Mouse (Mus musculus): ENCODE results near the gene Kcnq4.

Kcnq4 gene

DNA sequence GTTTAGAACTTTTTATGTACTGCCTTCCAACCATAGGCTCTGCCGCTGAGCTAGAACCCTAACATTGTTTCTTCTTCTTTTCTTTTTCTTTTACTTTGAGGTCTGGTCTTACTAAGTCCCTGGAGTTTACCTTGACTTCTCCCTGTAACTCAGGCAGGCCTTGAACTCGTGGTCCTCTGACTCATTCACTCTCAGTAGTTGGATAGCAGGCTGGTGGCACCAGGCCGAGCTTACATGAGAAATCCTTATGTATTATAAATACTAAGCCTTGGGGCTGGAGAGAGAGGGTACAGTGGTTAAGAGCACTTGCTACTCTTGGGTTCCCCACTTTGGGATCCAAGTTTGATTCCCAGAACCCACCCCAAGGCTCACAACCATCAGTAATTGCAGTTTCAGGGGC lies 74.8 kb downstream of the Kcnq4 start:
- DNase-seq (ENCODE audit: low read depth, low spot score), result no peak

GRCm38 (mm10) chr4:120671046-120671445 lies 77.4 kb downstream of the Kcnq4 start:
- no peak for DNase-seq (ENCODE audit: low read depth, low spot score)

DNA sequence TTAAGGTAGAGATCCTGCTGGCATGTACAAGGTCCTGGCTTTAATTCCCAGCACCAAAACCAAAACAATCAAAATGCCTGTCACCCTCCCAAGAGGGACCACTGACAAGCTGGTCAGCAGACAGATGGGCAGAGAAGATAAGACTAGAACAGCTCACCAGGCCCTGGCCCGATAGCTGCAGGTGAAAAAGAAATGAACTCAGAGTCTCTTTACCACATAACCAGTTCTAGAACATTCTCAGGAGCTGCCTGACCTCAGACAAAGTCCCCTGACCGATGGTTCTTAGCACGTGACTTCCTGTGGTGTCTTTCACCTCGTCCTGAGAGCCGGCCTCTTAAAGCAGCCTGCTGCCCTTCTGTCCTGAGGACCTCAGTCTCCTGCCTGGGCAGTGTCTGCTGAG lies 78.8 kb downstream of the Kcnq4 start:
- no peak for DNase-seq (ENCODE audit: low read depth, low spot score)

- peak; percentile 35 for DNase-seq (ENCODE audit: low read depth, low spot score)
These were observed 79.9 kb downstream of the Kcnq4 start for GRCm38 (mm10) chr4:120668551-120668950.

DNA sequence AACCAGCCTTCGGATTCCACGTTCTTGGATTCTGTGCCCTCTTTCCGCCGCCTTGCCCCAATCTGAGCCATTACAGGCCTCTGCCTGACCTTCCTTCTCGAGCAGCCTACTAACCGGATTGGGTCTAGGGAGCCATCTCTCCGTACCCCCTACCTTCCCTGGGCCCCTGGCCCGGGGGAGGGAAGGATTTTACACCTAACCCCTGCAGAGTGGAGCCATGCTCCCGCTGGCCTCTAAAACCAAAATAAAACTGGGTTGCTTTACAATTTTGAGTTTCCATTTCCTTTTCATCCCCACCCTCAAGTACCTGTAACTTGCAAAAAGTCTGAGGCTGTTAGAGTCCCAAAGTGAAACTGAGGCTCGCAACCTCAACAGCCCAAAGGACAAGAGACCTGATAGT lies 80.9 kb downstream of the Kcnq4 start:
- no peak for DNase-seq (ENCODE audit: low read depth, low spot score)

DNA sequence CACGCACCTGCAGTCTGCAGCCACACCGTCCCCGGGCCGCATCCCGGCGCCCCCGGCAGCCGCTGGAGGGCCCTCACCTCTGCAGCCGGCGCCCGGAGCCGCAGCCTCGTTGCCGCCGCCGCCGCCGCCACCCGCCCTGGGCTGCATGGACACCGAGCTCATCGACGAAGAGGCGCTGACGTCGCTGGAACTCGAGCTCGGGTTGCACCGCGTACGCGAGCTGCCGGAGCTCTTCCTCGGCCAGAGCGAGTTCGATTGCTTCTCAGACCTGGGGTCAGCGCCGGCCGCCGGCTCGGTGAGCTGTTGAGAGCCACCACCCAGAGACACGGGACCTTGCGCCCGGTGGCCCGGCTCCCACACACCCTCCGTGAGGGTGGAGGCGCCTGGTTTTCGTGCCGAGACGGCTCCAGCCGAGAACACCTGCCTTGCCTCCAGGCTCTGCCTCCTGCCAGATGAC lies 81.3 kb downstream of the Kcnq4 start:
- DNase-seq (ENCODE audit: low read depth, low spot score), result no peak

DNA sequence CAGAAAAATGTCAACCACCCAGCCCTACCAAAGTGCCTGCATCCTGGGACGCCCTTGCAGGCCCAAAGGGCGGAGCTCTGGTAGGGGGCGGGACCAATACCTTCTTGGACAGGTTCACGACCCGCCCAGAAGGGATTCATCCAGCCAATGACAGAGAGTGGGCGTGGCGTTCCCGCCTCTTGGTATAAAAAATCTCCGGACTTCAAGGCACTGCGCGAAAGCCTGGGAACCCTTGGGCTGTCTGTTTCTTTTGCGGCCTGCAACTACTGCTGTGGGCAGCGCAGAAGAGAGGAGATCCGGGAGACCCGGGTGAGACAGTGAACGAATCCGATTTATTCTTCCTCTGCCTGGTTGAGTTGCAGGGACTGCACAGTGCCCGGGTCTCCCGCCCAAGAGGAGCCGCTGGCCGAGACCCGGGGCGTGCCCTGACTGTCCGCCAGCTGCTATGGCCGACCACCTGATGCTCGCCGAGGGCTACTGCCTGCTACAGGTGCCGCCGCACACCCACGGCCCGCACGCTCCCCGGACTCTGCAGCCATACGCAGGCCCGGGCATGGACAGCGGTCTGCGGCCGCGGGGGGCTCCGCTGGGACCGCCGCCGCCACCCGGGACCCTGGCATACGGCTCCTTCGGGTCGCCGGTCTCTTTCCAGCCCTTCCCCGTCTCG lies 81.9 kb downstream of the Kcnq4 start, which contains the start of gene Cited4:
Cited4 (plus strand) TSS at position 215 of the 667 bp plus-strand sequence.
- peak; percentile 94 for DNase-seq (ENCODE audit: low read depth, low spot score)

DNA sequence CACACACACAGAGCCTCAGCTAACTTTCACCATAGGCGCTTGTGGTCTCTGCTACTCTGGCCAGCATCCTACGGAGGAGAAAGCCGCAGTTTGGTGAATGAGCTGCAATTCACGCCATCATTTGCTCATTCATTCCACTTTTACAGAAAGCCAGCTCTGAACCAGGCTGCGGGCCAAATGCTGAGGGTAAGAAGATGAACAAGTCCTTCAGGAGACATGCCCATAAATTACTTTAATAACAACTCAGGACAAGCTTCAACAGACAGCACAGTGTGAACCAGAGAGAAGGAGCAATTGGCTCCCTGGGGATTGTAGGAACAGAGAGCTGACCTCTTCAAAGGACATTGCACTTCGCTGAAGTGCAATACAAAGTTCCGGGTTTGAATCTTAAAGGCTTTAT lies 82.6 kb downstream of the Kcnq4 start:
- DNase-seq (ENCODE audit: low read depth, low spot score), result no peak

GRCm38 (mm10) chr4:120665144-120665700 lies 83.2 kb downstream of the Kcnq4 start:
- DNase-seq (ENCODE audit: low read depth, low spot score), result peak; percentile 26

DNA sequence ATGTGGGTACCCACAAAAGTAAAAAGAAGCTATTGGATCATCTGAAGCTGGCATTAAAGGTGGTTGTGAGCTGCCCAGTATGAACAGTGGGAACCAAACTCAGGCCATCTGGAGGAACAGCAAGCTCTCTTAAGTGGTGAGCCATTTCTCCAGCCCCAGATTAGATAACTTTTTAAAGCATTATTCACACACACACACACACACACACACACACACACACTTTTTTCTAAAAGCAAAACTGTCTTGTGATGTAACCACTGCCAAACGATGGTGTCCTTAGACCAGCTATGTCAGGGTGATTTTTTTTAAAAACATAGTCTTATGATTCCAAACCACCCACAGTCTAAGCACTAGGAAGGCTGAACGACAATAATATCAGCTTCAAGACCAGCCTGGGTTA lies 83.8 kb downstream of the Kcnq4 start:
- DNase-seq (ENCODE audit: low read depth, low spot score), result no peak

DNA sequence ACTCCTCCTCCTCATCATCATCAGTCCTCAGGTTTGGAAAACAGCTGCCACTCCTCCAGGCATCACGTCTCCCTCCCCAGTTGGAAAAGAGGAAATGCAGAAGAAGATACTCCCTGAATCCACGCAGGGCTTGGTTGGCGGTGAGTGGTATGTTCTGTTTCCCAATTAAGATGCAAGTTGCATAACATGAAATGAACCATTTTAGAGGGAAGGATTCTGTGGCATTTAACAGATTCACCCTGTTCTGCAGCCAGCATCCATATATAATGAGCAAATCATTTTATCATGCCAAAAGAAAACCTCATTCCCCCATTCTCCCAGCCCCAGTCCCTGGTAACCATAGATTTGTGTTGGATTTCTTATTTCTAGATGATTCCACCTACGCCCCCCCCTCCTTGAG lies 87.9 kb downstream of the Kcnq4 start:
- no peak for DNase-seq (ENCODE audit: low read depth, low spot score)

- no peak for DNase-seq (ENCODE audit: low read depth, low spot score)
These were observed 92.5 kb downstream of the Kcnq4 start for GRCm38 (mm10) chr4:120655898-120656297.

GRCm38 (mm10) chr4:120650208-120650592 lies 98.2 kb downstream of the Kcnq4 start:
- no peak for DNase-seq (ENCODE audit: low read depth, low spot score)

DNA sequence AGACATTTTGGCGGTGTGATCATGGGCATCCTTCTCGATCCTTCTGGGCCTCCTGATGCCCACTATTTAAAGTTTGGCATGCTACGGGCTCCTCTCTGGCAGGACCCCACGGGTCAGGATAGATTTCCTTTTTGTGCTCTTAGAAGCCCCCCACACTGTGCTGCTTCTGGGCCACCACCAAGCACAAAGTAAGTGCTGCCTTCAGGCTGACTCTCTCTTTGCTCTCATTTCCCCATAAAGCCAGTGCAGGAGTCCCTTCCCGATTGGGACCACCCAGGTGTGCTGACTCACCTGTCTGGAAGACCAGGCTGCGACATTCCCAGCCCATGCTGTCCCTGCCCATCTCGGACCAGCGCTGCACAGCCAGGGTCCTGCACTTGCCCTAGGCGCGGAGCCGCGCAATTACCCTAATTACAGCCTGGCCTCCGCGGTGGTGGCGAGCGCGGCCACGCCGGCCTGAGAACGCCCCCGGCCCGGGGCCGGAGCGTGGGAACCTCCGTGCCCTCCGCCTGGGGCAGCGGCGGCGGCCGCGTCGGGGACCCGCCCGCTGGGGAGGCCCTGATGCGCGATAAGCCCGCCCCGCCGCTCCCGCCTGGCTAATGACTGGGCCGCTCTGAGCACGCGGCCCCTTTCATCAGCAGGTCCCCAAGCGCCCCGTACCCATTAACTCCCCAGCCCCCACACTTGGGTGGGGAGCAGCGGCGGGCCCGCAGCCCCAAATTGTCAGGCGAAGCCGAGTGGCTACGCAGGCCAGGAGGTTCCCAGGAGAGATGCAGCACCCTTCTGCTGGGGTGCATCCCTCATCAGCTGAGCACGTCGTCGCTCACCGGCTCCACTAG lies 98.8 kb downstream of the Kcnq4 start:
- DNase-seq (ENCODE audit: low read depth, low spot score), result no peak

All from ES-CJ7 (cell line).